Mouse (Mus musculus): ENCODE results near the gene Dmbt1.

DNA sequence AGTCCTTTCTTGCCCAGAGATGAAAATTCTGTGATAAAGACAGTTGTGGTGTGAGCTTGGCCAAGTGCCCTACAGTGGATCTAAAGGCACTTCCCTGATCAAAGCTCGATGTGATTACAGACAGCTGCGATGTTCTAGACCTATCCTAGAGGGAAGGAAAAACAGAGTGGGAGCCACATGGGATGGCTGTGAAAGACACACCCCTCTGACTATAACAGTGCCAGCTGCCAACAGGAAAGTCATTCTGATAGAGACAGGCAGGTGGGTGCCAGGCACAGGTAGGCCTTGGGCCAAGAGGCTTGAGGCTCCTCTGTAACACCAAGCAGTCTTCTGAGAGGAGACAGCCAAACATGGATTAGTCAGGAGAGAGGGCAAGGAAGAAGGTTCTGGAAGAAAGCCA is 12.7 kb upstream of the Dmbt1 start:
- TF ChIP-seq CTCF (IDR thresholded peaks at IDR 0.05; ENCODE audit: low read depth, low read length), result no peak
- no peak for TF ChIP-seq POLR2A (IDR thresholded peaks at IDR 0.05; ENCODE audit: insufficient read depth, low read length)
- TF ChIP-seq EP300 (IDR thresholded peaks at IDR 0.05; ENCODE audit: insufficient read depth, low read depth, low read length), result no peak
